Comparison of ENCODE assay signal across 16 mouse cellular contexts in the genomic region with DNA sequence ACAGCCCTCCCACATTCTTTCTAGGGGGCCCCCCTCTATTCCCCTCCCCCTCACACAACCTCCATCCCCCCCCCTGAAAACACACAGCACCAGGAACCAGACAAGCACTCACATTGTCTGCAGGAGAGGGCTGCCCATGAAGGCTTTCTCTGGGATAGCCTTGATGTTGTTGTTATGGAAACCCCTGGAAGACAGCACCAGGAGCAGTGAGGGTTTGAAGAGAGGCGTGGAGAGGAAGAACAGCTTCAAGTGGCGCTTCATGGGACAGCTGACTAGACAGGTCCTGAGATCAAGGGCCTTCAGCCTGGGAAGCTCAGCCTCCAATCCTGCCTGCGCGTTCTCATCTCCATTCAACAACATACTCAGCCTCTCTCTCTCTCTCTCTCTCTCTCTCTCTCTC.
"Had no signal": no experiment of that assay in that cellular context is flagged by ENCODE, and none has a peak within 500 bp of the region (broad histone marks: within the 10 kb centered on the region; RNA-seq: fewer than 3 reads in every experiment).

No protein-coding gene starts in this region.

- H3K27ac ChIP-seq: layer of hippocampus, adult 2 months; left cerebral cortex, adult 2 months; limb, embryonic 10.5 days; liver, embryonic 15.5 days; midbrain, embryonic 12.5 days; stomach, postnatal 0 days had no signal

- H3K9ac ChIP-seq: liver, embryonic 15.5 days; midbrain, embryonic 12.5 days had no signal

- DNase-seq: kidney, adult 18-20 months; kidney, postnatal 10 days; kidney, postnatal 4 days; lung, adult 2 months; lung, postnatal 4 days; right cerebral cortex, adult 18-20 months; right cerebral cortex, postnatal 25 days; thymus, postnatal 14 days had no signal

- ATAC-seq: lung, postnatal 0 days had no signal

- H3K4me3 ChIP-seq: layer of hippocampus, adult 2 months; left cerebral cortex, adult 2 months; limb, embryonic 10.5 days; liver, embryonic 15.5 days; midbrain, embryonic 12.5 days had no signal

- H3K4me2 ChIP-seq: liver, embryonic 11.5 days; liver, embryonic 15.5 days; midbrain, embryonic 12.5 days had no signal

- H3K4me1 ChIP-seq: liver, embryonic 15.5 days had no signal

- H3K36me3 ChIP-seq: limb, embryonic 10.5 days; liver, embryonic 15.5 days; midbrain, embryonic 12.5 days had no signal

- H3K27me3 ChIP-seq: liver, embryonic 15.5 days; midbrain, embryonic 12.5 days had no signal

- H3K9me3 ChIP-seq: limb, embryonic 10.5 days; liver, embryonic 15.5 days; midbrain, embryonic 12.5 days had no signal
